Mouse (Mus musculus) liver, postnatal 0 days (tissue): ENCODE results near the gene D1Pas1.

Experiments used
- CTCF ChIP-seq: sonication (generic); IDR thresholded peaks from 2 replicates; pipeline ENCODE4 v1.5.1; 2016; ENCODE audit warnings: antibody characterized with exemption, low read depth
- EP300 ChIP-seq: IDR thresholded peaks from 2 replicates; pipeline ENCODE4 v1.6.1; 2016; ENCODE audit warnings: antibody characterized with exemption, low read depth, mild to moderate bottlenecking

- TF ChIP-seq CTCF = no peak
- TF ChIP-seq EP300 = no peak
Observed at GRCm38 (mm10) chr1:186977801-186978200, 10.6 kb downstream of the D1Pas1 start.
